Mouse (Mus musculus) midbrain, embryonic 14.5 days (tissue): ENCODE measurements around the gene Il34. TPM values are rescaled to one million over a fixed set of nuclear protein-coding genes. Genes with fewer than 3 reads are reported as not detected.

ENCODE experiments used
- ATAC-seq: fragments of 200-750 bp; cut with Nextera tagmentation; 2 replicates; pipeline ENCODE4 v1.8.0; 2017; ENCODE audit warnings: moderate number of reproducible peaks, moderate library complexity; ENCODE audit not compliant: low FRiP score, low TSS enrichment
- DNase-seq: peaks from one replicate; pipeline ENCODE4 v3.0.0-alpha.2; 2015
- H3K27ac ChIP-seq: fragments of 300-500 bp; sonication (generic); replicated peaks from 2 replicates; pipeline ENCODE4 v1.5.1; 2014; ENCODE audit warnings: mild to moderate bottlenecking, low read depth, low read length, moderate library complexity
- H3K27me3 ChIP-seq: fragments of 300-500 bp; sonication (generic); 2 replicates; pipeline ENCODE4 v1.6.1; 2014; ENCODE audit warnings: low read length, control low read depth, mixed read lengths; ENCODE audit not compliant: control insufficient read depth, insufficient read depth
- H3K36me3 ChIP-seq: fragments of 300-500 bp; sonication (generic); 2 replicates; pipeline ENCODE4 v1.6.1; 2014; ENCODE audit warnings: low read length, control low read depth; ENCODE audit not compliant: control insufficient read depth, insufficient read depth
- H3K4me1 ChIP-seq: fragments of 300-500 bp; sonication (generic); 2 replicates; pipeline ENCODE4 v1.6.1; 2014; ENCODE audit warnings: mild to moderate bottlenecking, antibody characterized with exemption, low read length, control low read depth; ENCODE audit not compliant: control insufficient read depth, insufficient read depth
- H3K4me2 ChIP-seq: fragments of 300-500 bp; sonication (generic); 2 replicates; pipeline ENCODE4 v1.6.1; 2014; ENCODE audit warnings: mild to moderate bottlenecking, low read length, moderate library complexity
- H3K4me3 ChIP-seq: fragments of 300-500 bp; sonication (generic); replicated peaks from 2 replicates; pipeline ENCODE4 v1.5.1; 2014; ENCODE audit warnings: low read depth, low read length
- H3K9ac ChIP-seq: fragments of 300-500 bp; sonication (generic); replicated peaks from 2 replicates; pipeline ENCODE4 v1.6.1; 2014; ENCODE audit warnings: mild to moderate bottlenecking, low read length, moderate library complexity
- H3K9me3 ChIP-seq: fragments of 300-500 bp; sonication (generic); 2 replicates; pipeline ENCODE4 v1.6.1; 2016; ENCODE audit warnings: low read length, control low read depth, mixed read lengths; ENCODE audit not compliant: control insufficient read depth
- WGBS: fragments of 180-500 bp; shearing (Covaris S2); extraction: QIAGEN DNeasy Blood & Tissue Kit; methylation state at CpG from one replicate; pipeline ENCODE4 v1.1.7; 2014; 5-methylcytosine and 5-hydroxymethylcytosine counted together
- polyA plus RNA-seq: library from polyadenylated mRNA; unstranded; fragments of >200 nt; fragmentation: Nextera tagmentation; extraction: Ambion mirVana; gene quantifications from 2 replicates; pipeline ENCODE4 v1.2.1, GENCODE M21; 2014

Gene Il34
- polyA plus RNA-seq, 1 experiment from 2014 or later = 3.9 TPM

DNA sequence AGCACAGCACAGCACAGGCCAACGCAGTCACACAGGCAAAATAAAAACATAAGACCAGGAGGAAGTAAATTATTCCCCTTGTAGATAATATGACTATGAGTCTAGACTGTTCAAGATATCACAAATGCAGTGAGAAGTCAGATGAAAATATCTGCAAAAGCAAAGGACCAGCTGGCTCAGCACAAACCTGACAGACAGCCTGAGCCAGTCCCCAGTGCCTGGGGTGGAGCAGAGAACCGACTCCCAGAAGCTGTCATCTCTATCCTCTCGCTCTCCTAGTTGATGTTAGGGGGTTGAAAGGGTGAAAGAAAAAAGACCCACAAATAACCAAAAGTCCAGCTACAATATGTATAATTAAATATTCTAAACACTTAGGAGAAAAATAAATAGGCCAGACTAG lies 30.0 kb downstream of the Il34 start:
- Histone ChIP-seq H3K4me1 (no peaks in the 10 kb centered on the region), H3K9ac (no peak overlapping the region), H3K27me3 (no peaks in the 10 kb centered on the region), H3K4me2 (no peak overlapping the region), H3K9me3 (no peaks in the 10 kb centered on the region), H3K4me3 (no peak overlapping the region), H3K36me3 (no peaks in the 10 kb centered on the region), H3K27ac (no peak overlapping the region)
- ATAC-seq = no peak
- 91% methylated on average over 3 of the region's 3 CpGs for WGBS
- DNase-seq = no peak

DNA sequence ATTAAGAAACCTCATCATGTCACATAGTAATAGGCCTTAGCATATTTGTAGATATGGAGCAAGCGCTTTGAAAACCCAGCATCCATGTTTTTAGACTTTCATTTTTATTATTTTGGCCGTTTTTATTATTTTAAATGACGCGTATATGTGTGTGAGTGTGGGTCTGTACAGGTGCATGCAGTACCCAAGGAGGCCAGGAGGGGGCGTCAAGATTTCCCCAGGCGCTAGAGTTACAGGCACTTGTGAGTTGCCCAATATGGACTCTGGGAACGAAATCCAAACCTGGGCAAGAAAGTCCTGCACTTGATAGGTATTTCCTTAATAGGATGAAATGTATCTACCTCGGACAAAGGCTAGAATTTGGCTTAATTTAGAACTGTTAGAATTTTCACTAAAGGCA lies 30.4 kb downstream of the Il34 start:
- H3K9me3 ChIP-seq = no peaks in the 10 kb centered on the region
- H3K27me3 ChIP-seq = no peaks in the 10 kb centered on the region
- ATAC-seq (no peak), DNase-seq (no peak)
- H3K4me1 ChIP-seq = no peaks in the 10 kb centered on the region
- H3K4me2 ChIP-seq = no peak overlapping the region
- 79% methylated on average over 8 of the region's 8 CpGs for WGBS
- H3K4me3 ChIP-seq = no peak overlapping the region
- H3K27ac ChIP-seq = no peak overlapping the region
- no peak overlapping the region for H3K9ac ChIP-seq
- H3K36me3 ChIP-seq = no peaks in the 10 kb centered on the region

DNA sequence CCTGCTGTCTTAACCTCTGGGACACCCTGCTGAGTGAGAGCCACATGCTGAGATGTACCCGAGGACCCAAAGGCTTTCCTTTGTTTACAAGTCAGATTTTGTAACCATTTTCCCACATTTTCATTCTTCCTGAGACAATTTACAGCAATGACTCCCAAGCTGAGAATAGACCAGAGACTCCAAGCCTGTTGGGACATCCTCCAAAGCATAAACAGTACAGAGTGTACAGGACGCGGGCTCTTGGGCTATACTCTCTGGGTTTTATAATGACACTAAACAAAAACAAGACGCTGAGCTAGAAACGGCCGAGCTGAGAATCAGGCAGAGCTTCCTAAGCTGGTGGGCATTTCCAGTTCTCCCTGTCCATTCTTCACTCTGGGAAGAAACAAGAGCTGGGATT lies 31.0 kb downstream of the Il34 start:
- no peaks in the 10 kb centered on the region for H3K36me3 ChIP-seq
- H3K27ac ChIP-seq = no peak overlapping the region
- DNase-seq (no peak), ATAC-seq (no peak)
- no peak overlapping the region for H3K4me3 ChIP-seq
- no peak overlapping the region for H3K4me2 ChIP-seq
- H3K9me3 ChIP-seq = no peaks in the 10 kb centered on the region
- H3K9ac ChIP-seq = no peak overlapping the region
- H3K27me3 ChIP-seq = no peaks in the 10 kb centered on the region
- H3K4me1 ChIP-seq = no peaks in the 10 kb centered on the region
- WGBS = 90% methylated on average over 6 of the region's 6 CpGs

DNA sequence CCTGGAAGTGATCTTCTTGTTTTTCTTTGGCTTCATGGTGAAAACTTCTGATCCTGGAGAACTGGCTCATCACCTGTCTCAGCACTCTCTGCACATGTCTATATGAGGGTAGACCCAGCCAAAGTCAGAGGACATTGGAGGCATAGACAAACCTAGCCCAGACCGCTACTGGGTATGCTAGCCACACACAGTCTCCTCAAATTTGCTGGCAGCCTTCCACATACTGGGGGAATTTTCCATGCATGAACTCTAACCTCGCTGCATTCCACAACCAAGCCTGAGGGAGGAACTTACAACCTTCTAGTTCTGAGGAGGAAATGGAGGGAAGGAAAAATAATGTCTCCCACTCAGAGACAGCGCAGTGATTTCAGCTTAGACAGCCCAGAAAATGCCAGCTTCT lies 31.7 kb downstream of the Il34 start:
- H3K4me1 ChIP-seq = no peaks in the 10 kb centered on the region
- no peak overlapping the region for H3K4me2 ChIP-seq
- DNase-seq = no peak
- H3K27me3 ChIP-seq = no peaks in the 10 kb centered on the region
- no peaks in the 10 kb centered on the region for H3K36me3 ChIP-seq
- H3K9me3 ChIP-seq = no peaks in the 10 kb centered on the region
- no peak overlapping the region for H3K9ac ChIP-seq
- no peak overlapping the region for H3K27ac ChIP-seq
- 91% methylated on average over 3 of the region's 3 CpGs for WGBS
- no peak for ATAC-seq
- no peak overlapping the region for H3K4me3 ChIP-seq

DNA sequence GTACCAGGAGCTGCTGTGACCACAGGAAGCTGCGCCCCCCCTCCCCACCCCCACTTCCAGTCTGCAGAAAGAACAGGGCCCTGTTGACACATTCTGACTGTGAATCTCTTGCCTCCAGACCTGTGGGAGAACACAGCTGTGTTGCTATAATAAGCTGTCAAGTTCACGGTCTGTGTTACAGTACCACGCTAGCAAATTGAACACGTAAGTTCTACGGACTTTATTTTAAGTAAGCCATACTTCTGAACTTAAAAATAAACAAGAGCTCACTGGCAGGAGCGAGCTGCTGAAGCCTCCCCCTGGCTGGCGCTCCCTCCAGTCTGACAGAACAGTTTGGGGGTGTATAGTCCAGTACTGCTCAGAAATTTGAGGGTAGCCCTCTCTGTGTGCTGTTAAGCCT lies 33.3 kb downstream of the Il34 start:
- H3K9ac ChIP-seq = no peak overlapping the region
- WGBS = 87% methylated on average over 7 of the region's 7 CpGs
- no peak overlapping the region for H3K4me2 ChIP-seq
- no peaks in the 10 kb centered on the region for H3K4me1 ChIP-seq
- no peak overlapping the region for H3K27ac ChIP-seq
- ATAC-seq = no peak
- no peaks in the 10 kb centered on the region for H3K36me3 ChIP-seq
- DNase-seq = no peak
- H3K27me3 ChIP-seq = no peaks in the 10 kb centered on the region
- H3K9me3 ChIP-seq = no peaks in the 10 kb centered on the region
- no peak overlapping the region for H3K4me3 ChIP-seq

DNA sequence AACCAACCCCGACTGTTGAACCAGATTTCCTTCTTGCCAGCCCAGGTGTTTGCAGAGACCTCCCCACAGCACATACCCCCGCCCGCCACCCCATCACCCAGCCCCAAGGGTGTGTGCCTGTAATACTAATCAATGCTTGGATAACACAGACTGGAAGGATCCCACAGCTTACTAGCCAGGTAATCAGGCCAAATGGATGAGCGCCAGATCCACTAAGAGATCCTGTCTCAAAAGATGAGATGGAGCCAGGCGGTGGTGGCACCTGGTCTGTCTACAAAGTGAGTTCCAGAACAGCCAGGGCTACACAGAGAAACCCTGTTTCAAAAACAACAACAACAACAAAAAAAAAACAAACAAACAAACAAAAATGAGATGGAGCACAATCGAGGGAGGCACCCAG lies 38.5 kb downstream of the Il34 start:
- WGBS = 92% methylated on average over 6 of the region's 6 CpGs
- Histone ChIP-seq H3K9me3 (no peaks in the 10 kb centered on the region), H3K27ac (no peak overlapping the region), H3K9ac (no peak overlapping the region), H3K27me3 (no peaks in the 10 kb centered on the region), H3K4me3 (no peak overlapping the region), H3K36me3 (no peaks in the 10 kb centered on the region), H3K4me1 (no peaks in the 10 kb centered on the region), H3K4me2 (no peak overlapping the region)
- no peak for ATAC-seq
- DNase-seq = no peak

DNA sequence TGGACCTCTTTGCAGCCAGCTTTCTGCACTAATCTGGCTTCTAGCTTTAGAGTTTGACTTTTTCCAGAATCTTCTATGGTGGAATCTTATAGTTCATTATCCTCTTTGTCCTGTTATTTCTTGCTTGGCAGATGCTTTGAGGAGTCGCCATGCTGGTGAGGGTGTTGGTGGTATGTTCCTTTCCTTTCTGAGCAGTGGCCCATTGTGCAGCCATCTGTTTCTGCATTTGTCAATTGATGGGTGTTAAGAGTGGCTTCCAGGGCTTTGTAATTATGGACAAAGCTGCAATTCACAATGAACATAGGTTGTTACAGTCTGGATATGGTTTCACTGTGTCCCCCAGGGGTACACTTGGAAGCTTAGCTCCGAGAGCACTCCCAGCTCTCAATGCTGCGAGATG lies 41.1 kb downstream of the Il34 start:
- ATAC-seq = no peak
- no peaks in the 10 kb centered on the region for H3K9me3 ChIP-seq
- no peaks in the 10 kb centered on the region for H3K36me3 ChIP-seq
- DNase-seq = no peak
- no peak overlapping the region for H3K4me2 ChIP-seq
- WGBS = 50% methylated on average over 3 of the region's 3 CpGs
- H3K27me3 ChIP-seq = no peaks in the 10 kb centered on the region
- H3K4me1 ChIP-seq = no peaks in the 10 kb centered on the region
- H3K9ac ChIP-seq = no peak overlapping the region
- H3K4me3 ChIP-seq = no peak overlapping the region
- H3K27ac ChIP-seq = no peak overlapping the region

DNA sequence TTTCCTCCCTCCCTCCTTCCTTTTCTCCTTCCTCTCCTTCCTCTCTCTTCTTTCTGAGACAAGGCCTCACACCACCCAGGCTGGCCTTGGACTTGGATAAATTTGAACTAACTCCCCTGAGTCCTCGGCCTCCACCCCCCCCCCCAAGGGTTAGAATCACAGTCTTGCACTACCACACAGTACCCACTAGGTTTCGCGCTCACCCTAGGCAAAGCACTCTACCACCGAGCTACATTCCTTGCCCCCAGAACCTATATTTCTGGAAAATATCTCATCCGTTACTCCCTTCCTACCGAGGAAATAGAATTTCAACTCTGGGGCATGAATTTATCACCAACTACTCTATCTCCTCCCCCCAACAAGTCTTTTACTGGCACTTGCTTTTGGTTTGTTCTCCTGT lies 43.7 kb downstream of the Il34 start:
- no peaks in the 10 kb centered on the region for H3K4me1 ChIP-seq
- 74% methylated on average over 6 of the region's 6 CpGs for WGBS
- no peaks in the 10 kb centered on the region for H3K36me3 ChIP-seq
- no peak overlapping the region for H3K9ac ChIP-seq
- no peak overlapping the region for H3K27ac ChIP-seq
- H3K4me2 ChIP-seq = no peak overlapping the region
- ATAC-seq (no peak), DNase-seq (no peak)
- no peaks in the 10 kb centered on the region for H3K27me3 ChIP-seq
- no peak overlapping the region for H3K4me3 ChIP-seq
- H3K9me3 ChIP-seq = no peaks in the 10 kb centered on the region

DNA sequence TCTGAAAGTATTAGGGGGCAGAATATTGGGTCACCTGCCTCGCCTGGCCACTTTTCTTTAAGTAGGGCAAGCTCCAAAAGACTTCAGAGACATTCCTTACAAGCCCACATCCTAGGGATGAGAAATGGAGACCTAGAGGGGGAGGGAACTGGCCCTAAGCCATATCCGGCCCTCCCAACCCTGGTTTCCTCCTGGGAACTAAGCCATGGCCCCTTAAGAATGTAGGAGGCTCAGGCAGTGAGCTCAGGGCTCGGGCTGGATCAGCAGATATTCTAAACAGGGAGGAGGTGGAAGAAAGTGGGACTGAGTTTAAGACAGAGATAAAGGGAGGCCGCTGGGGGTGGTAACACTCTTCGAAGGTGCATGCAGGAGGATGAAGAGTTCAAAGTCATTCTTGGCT lies 44.5 kb downstream of the Il34 start:
- Histone ChIP-seq H3K4me1 (no peaks in the 10 kb centered on the region), H3K4me2 (no peak overlapping the region), H3K27me3 (no peaks in the 10 kb centered on the region), H3K4me3 (no peak overlapping the region), H3K27ac (no peak overlapping the region), H3K9ac (no peak overlapping the region), H3K36me3 (no peaks in the 10 kb centered on the region), H3K9me3 (no peaks in the 10 kb centered on the region)
- 52% methylated on average over 5 of the region's 5 CpGs for WGBS
- DNase-seq (no peak), ATAC-seq (no peak)
